Mouse (Mus musculus) C2C12 (cell line): ENCODE results near the gene Stx3. TPM values are rescaled to one million over a fixed set of nuclear protein-coding genes. Genes with fewer than 3 reads are reported as not detected.
A peak's percentile ranks its signal among the peaks of the same experiment; 100 is the strongest.

Experiments
- H3K27me3 ChIP-seq: one replicate; pipeline ENCODE4 v1.6.1; 2011; ENCODE audit not compliant: control insufficient read depth, insufficient read depth, insufficient read length
- H3K36me3 ChIP-seq: one replicate; pipeline ENCODE4 v1.6.1; 2011; ENCODE audit not compliant: control insufficient read depth, insufficient read depth
- H3K4me3 ChIP-seq: one replicate; pipeline ENCODE4 v1.5.1; 2011; ENCODE audit warnings: mild to moderate bottlenecking, control low read depth; ENCODE audit not compliant: poor library complexity, insufficient read depth, severe bottlenecking
- H3K79me2 ChIP-seq: one replicate; pipeline ENCODE4 v1.6.1; 2011; ENCODE audit not compliant: control insufficient read depth, insufficient read depth
- H3K79me3 ChIP-seq: one replicate; pipeline ENCODE4 v1.6.1; 2011; ENCODE audit warnings: low read depth, control low read depth
- H3ac ChIP-seq: one replicate; pipeline ENCODE3; 2011; ENCODE audit warnings: low read depth; ENCODE audit not compliant: control insufficient read depth, insufficient read length
- CEBPB ChIP-seq: IDR thresholded peaks from one replicate; pipeline ENCODE4 v1.6.1; 2011; ENCODE audit warnings: low read depth, mild to moderate bottlenecking, control low read depth, moderate library complexity
- CTCF ChIP-seq: IDR thresholded peaks from one replicate; pipeline ENCODE4 v1.5.1; 2011; ENCODE audit not compliant: control insufficient read depth, insufficient read depth, insufficient read length
- FOSL1 ChIP-seq: IDR thresholded peaks from one replicate; pipeline ENCODE4 v1.8.0; 2011; ENCODE audit warnings: mild to moderate bottlenecking, low read length; ENCODE audit not compliant: poor library complexity, insufficient read depth, severe bottlenecking
- MAX ChIP-seq: IDR thresholded peaks from one replicate; pipeline ENCODE4 v1.6.1; 2011; ENCODE audit warnings: mild to moderate bottlenecking, control low read depth
- MYOD1 ChIP-seq: IDR thresholded peaks from one replicate; pipeline ENCODE4 v1.6.1; 2011; ENCODE audit warnings: low read depth; ENCODE audit not compliant: control insufficient read depth, insufficient read length
- MYOG ChIP-seq: IDR thresholded peaks from one replicate; pipeline ENCODE4 v1.6.1; 2011; ENCODE audit not compliant: control insufficient read depth, insufficient read length; ENCODE audit errors: extremely low read depth
- USF1 ChIP-seq: IDR thresholded peaks from one replicate; pipeline ENCODE4 v1.6.1; 2011; ENCODE audit warnings: low read depth, mild to moderate bottlenecking, control low read depth, moderate library complexity
- long read RNA-seq, 2 experiments: library from polyadenylated mRNA; unstranded; transcript quantifications; one replicate each; pipeline ENCODE4 v2.0.0; 2019 to 2020
- polyA plus RNA-seq: library from polyadenylated mRNA; unstranded; fragments of >200 nt; fragmentation: generic; extraction: Trizol; gene quantifications from one replicate; pipeline ENCODE4 v1.2.1, GENCODE M21; 2012; ENCODE audit warnings: missing spikeins

The Stx3 gene
- polyA plus RNA-seq, result 5.4 TPM
- long read RNA-seq, experiment 1, partial matches to known transcripts, result 0 of 2 reads
- long read RNA-seq, experiment 1, other reads (novel, unspliced or antisense), result 1 of 2 reads
- long read RNA-seq, experiment 2, transcript Stx3-202 (11 exons, 2,810 nt), result major isoform, 28 of 32 reads
- long read RNA-seq, experiment 2, partial matches to known transcripts, result 0 of 32 reads
- long read RNA-seq, experiment 2, other reads (novel, unspliced or antisense), result 4 of 32 reads

GRCm38 (mm10) chr19:11819143-11819700 lies at the start of gene Stx3:
Stx3 (minus strand) TSS chr19:11819403.
- Histone ChIP-seq H3K4me3 (peak within 1 kb of the TSS; percentile 45), H3K79me3 (no peaks in the 10 kb centered on the region), H3K79me2 (no peaks in the 10 kb centered on the region), H3K36me3 (no peaks in the 10 kb centered on the region), H3K27me3 (no peaks in the 10 kb centered on the region), H3ac (peak within 1 kb of the TSS; percentile 77)
- no peak for TF ChIP-seq MAX
- no peak for TF ChIP-seq USF1
- TF ChIP-seq MYOG, result no peak
- TF ChIP-seq CEBPB, result no peak
- no peak for TF ChIP-seq FOSL1
- TF ChIP-seq MYOD1, result no peak
- no peak for TF ChIP-seq CTCF

- Histone ChIP-seq H3K36me3 (no peaks in the 10 kb centered on the region), H3K4me3 (no peak overlapping the region), H3K79me2 (no peaks in the 10 kb centered on the region), H3K79me3 (no peaks in the 10 kb centered on the region), H3ac (no peak overlapping the region), H3K27me3 (no peaks in the 10 kb centered on the region)
- TF ChIP-seq USF1, result no peak
- TF ChIP-seq MYOD1, result no peak
- TF ChIP-seq MAX, result no peak
- TF ChIP-seq CTCF, result no peak
- TF ChIP-seq CEBPB, result no peak
- no peak for TF ChIP-seq FOSL1
- TF ChIP-seq MYOG, result no peak
Observed at GRCm38 (mm10) chr19:11867837-11868236, 48.6 kb upstream of the Stx3 start.

GRCm38 (mm10) chr19:11860966-11861365 lies 41.8 kb upstream of the Stx3 start, which contains the start of gene Olfr1418:
Olfr1418 (minus strand) TSS chr19:11861066.
- Histone ChIP-seq H3K4me3 (no peak within 1 kb of the TSS), H3K27me3 (no peaks in the 10 kb centered on the region), H3K79me3 (no peaks in the 10 kb centered on the region), H3K36me3 (no peaks in the 10 kb centered on the region), H3ac (no peak within 1 kb of the TSS), H3K79me2 (no peaks in the 10 kb centered on the region)
- TF ChIP-seq MYOD1 (no peak), FOSL1 (no peak), MAX (no peak)

GRCm38 (mm10) chr19:11856506-11856905 lies 37.3 kb upstream of the Stx3 start:
- Histone ChIP-seq H3K4me3 (no peak overlapping the region), H3K36me3 (no peaks in the 10 kb centered on the region), H3K79me3 (no peaks in the 10 kb centered on the region), H3ac (no peak overlapping the region), H3K79me2 (no peaks in the 10 kb centered on the region), H3K27me3 (no peaks in the 10 kb centered on the region)
- TF ChIP-seq USF1 (no peak), FOSL1 (no peak), CEBPB (no peak), MYOD1 (no peak), CTCF (no peak), MAX (no peak), MYOG (no peak)

- H3K27me3 ChIP-seq, result no peaks in the 10 kb centered on the region
- no peaks in the 10 kb centered on the region for H3K79me2 ChIP-seq
- no peak overlapping the region for H3K4me3 ChIP-seq
- H3ac ChIP-seq, result no peak overlapping the region
- no peak for TF ChIP-seq FOSL1
- no peak for TF ChIP-seq CEBPB
- TF ChIP-seq MAX, result no peak
- no peak for TF ChIP-seq MYOD1
- TF ChIP-seq USF1, result no peak
- no peak for TF ChIP-seq MYOG
- no peak for TF ChIP-seq CTCF
- H3K79me3 ChIP-seq, result no peaks in the 10 kb centered on the region
- H3K36me3 ChIP-seq, result no peaks in the 10 kb centered on the region
Observed at GRCm38 (mm10) chr19:11854821-11855220, 35.6 kb upstream of the Stx3 start.

- Histone ChIP-seq H3K4me3 (no peak overlapping the region), H3ac (no peak overlapping the region), H3K27me3 (no peaks in the 10 kb centered on the region), H3K79me3 (no peaks in the 10 kb centered on the region), H3K79me2 (no peaks in the 10 kb centered on the region), H3K36me3 (no peaks in the 10 kb centered on the region)
- no peak for TF ChIP-seq FOSL1
Observed at GRCm38 (mm10) chr19:11852652-11853051, 33.4 kb upstream of the Stx3 start.
